Mouse (Mus musculus) left cerebral cortex, adult 2 months (tissue): ENCODE results near the gene Ccdc116. TPM values are rescaled to one million over a fixed set of nuclear protein-coding genes. Genes with fewer than 3 reads are reported as not detected.

Experiments
- DNase-seq, 2 experiments: peaks; one replicate each; pipeline ENCODE4 v3.0.0; 2021 to 2022; ENCODE audit warnings: low spot score in 2 of 2, mixed read lengths in 1 of 2; ENCODE audit errors: extremely low spot score in 1 of 2
- H3K27ac ChIP-seq: fragments of 200-600 bp; 2 replicates; pipeline ENCODE4 v1.8.1; 2022
- H3K4me3 ChIP-seq: fragments of 200-600 bp; 2 replicates; pipeline ENCODE4 v1.8.1; 2022
- CTCF ChIP-seq: fragments of 200-600 bp; IDR thresholded peaks from 2 replicates; pipeline ENCODE4 v1.8.1; 2022; ENCODE audit warnings: antibody characterized with exemption, mild to moderate bottlenecking, moderate library complexity
- intact Hi-C: fragments of 180-260 bp; cut with DNase I; formaldehyde crosslinking; loops from one replicate; pipeline ENCODE4 v1.15.1; 2025
- total RNA-seq, 2 experiments: library from RNA; stranded (reverse); gene quantifications; 2 replicates each; pipeline ENCODE4 v1.2.3; 2021

The Ccdc116 gene
- total RNA-seq, 2 experiments from 2014 or later, result 1.3 to 2.1 TPM

- Histone ChIP-seq H3K4me3 (no peak overlapping the region), H3K27ac (no peak overlapping the region)
- intact Hi-C loops, result no loop called here
- TF ChIP-seq CTCF, result no peak
- DNase-seq, result no peak
Measured at GRCm38 (mm10) chr16:17151874-17152273, 4.8 kb upstream of the Ccdc116 start.

- intact Hi-C loops, result no loop called here
- Histone ChIP-seq H3K27ac (no peak overlapping the region), H3K4me3 (no peak overlapping the region)
- no peak for DNase-seq
- TF ChIP-seq CTCF, result no peak
Measured at GRCm38 (mm10) chr16:17150520-17151258, 3.7 kb upstream of the Ccdc116 start.

GRCm38 (mm10) chr16:17148084-17148483 is 1.1 kb upstream of the Ccdc116 start:
- TF ChIP-seq CTCF, result no peak; the same call in 1 of the 2 replicates
- intact Hi-C loops, result loop anchor here (5.0 kb wide), 1 partner anchor 129 kb away; the partner anchor contains the start of gene Tmem191c
- Histone ChIP-seq H3K27ac (no peak overlapping the region), H3K4me3 (peak overlapping the region; percentile 72)
- DNase-seq, result peak in 1 of 2 experiments; percentile 32

- peak overlapping the region; percentile 72 for H3K4me3 ChIP-seq
- peak; percentile 41 to 46 for DNase-seq
- H3K27ac ChIP-seq, result peak overlapping the region; percentile 70; the same call in 1 of the 2 replicates
- TF ChIP-seq CTCF, result no peak
- intact Hi-C loops, result loop anchor here (2.0 to 5.0 kb wide), 2 partner anchors 53 to 130 kb away; partner anchors contain the start of gene Tmem191c
Measured at GRCm38 (mm10) chr16:17147391-17147929, 431 bp upstream of the Ccdc116 start.

- Histone ChIP-seq H3K27ac (no peak within 1 kb of the TSS), H3K4me3 (no peak within 1 kb of the TSS)
- DNase-seq, result no peak
- intact Hi-C loops, result no loop called here
- no peak for TF ChIP-seq CTCF
Measured at GRCm38 (mm10) chr16:17144339-17144738, 2.7 kb downstream of the Ccdc116 start, which contains the start of gene Ydjc. Gene Ydjc, plus strand, starts transcription at chr16:17144621.

- intact Hi-C loops, result no loop called here
- H3K4me3 ChIP-seq, result no peak overlapping the region
- H3K27ac ChIP-seq, result no peak overlapping the region
- TF ChIP-seq CTCF, result no peak
- no peak for DNase-seq
Measured at GRCm38 (mm10) chr16:17137355-17137754, 9.7 kb downstream of the Ccdc116 start.

- intact Hi-C loops, result loop anchor here (5.0 kb wide), 1 partner anchor 74 kb away; the partner anchor contains the start of gene Rimbp3
- no peak overlapping the region for H3K27ac ChIP-seq
Measured at GRCm38 (mm10) chr16:17132906-17133200, 14.2 kb downstream of the Ccdc116 start.

GRCm38 (mm10) chr16:17132089-17132905 is 14.7 kb downstream of the Ccdc116 start, which contains the start of gene Sdf2l1:
Gene Sdf2l1, minus strand, starts transcription at chr16:17132383.
- TF ChIP-seq CTCF, result peak; percentile 33
- peak; percentile 98 for DNase-seq
- Histone ChIP-seq H3K27ac (peak within 1 kb of the TSS; percentile 84), H3K4me3 (peak within 1 kb of the TSS; percentile 98)
- intact Hi-C loops, result loop anchor here (5.0 kb wide), 1 partner anchor 75 kb away; the partner anchor contains the start of gene Rimbp3

More at GRCm38 (mm10) chr16:17132906-17133200, 14.2 kb downstream of the Ccdc116 start:
- no peak for TF ChIP-seq CTCF
- peak overlapping the region; percentile 98 for H3K4me3 ChIP-seq
- no peak for DNase-seq

- no peak for TF ChIP-seq CTCF
- Histone ChIP-seq H3K27ac (peak overlapping the region; percentile 84), H3K4me3 (peak overlapping the region; percentile 98)
- DNase-seq, result peak; percentile 26 to 39
- intact Hi-C loops, result loop anchor here (5.0 kb wide), 1 partner anchor 76 kb away; the partner anchor contains the start of gene Rimbp3
Measured at GRCm38 (mm10) chr16:17131191-17132088, 15.6 kb downstream of the Ccdc116 start.

GRCm38 (mm10) chr16:17127292-17127691 is 19.7 kb downstream of the Ccdc116 start:
- intact Hi-C loops, result loop anchor here (1.0 kb wide), 1 partner anchor 149 kb away; the partner anchor contains the start of gene Tmem191c
- Histone ChIP-seq H3K27ac (no peak overlapping the region), H3K4me3 (no peak overlapping the region)
- peak; percentile 56 for TF ChIP-seq CTCF
- no peak for DNase-seq
